ENCODE assay signal across 12 mouse cellular contexts in genomic region chr9:103443824-103444185, GRCm38 (mm10). TPM values are rescaled to one million over a fixed set of nuclear protein-coding genes. Genes with fewer than 3 reads are reported as not detected.
DNase-seq lines count a peak whose midpoint lies in the region; ATAC-seq lines count a peak whose summit lies in the region.
"Had no signal": no experiment of that assay in that cellular context is flagged by ENCODE, and none has a peak within 500 bp of the region (broad histone marks: within the 10 kb centered on the region; RNA-seq: fewer than 3 reads in every experiment).

No protein-coding gene starts in this region.

- no peaks in the 10 kb centered on the region for H3K27me3 ChIP-seq in heart, embryonic 16.5 days (ENCODE audit: control insufficient read depth, insufficient read depth, low read length)
- H3K27me3 ChIP-seq in neural tube, embryonic 12.5 days (replicated peaks): no peaks in the 10 kb centered on the region
- H3K27me3 ChIP-seq in hindbrain, embryonic 14.5 days (ENCODE audit: control insufficient read depth, insufficient read depth, low read length): no peaks in the 10 kb centered on the region
- no peaks in the 10 kb centered on the region for H3K27me3 ChIP-seq in neural tube, embryonic 13.5 days
- H3K27me3 ChIP-seq: liver, embryonic 13.5 days; stomach, embryonic 15.5 days had no signal

- no peaks in the 10 kb centered on the region for H3K36me3 ChIP-seq in heart, embryonic 16.5 days (ENCODE audit: control insufficient read depth, insufficient read depth)
- no peaks in the 10 kb centered on the region for H3K36me3 ChIP-seq in neural tube, embryonic 12.5 days
- no peaks in the 10 kb centered on the region for H3K36me3 ChIP-seq in hindbrain, embryonic 14.5 days (replicated peaks; ENCODE audit: control insufficient read depth, insufficient read depth)
- H3K36me3 ChIP-seq in neural tube, embryonic 13.5 days: no peaks in the 10 kb centered on the region
- H3K36me3 ChIP-seq: liver, embryonic 13.5 days; stomach, embryonic 15.5 days had no signal

- DNase-seq in heart, postnatal 36 days: no peak
- no peak for DNase-seq in neural tube, embryonic 10.5 days (ENCODE audit: extremely low spot score, low spot score)
- peak; percentile 51 for DNase-seq in hindbrain, embryonic 14.5 days (ENCODE audit: low spot score)
- DNase-seq in cerebellum, adult 18-20 months: no peak
- no peak for DNase-seq in cerebellum, adult 9-11 months
- DNase-seq: liver, embryonic 13.5 days had no signal

- peak overlapping the region; percentile 39 for H3K9ac ChIP-seq in heart, embryonic 16.5 days (ENCODE audit: low read length)
- H3K9ac ChIP-seq in neural tube, embryonic 12.5 days: no peak overlapping the region
- H3K9ac ChIP-seq in hindbrain, embryonic 14.5 days: no peak overlapping the region
- H3K9ac ChIP-seq in neural tube, embryonic 13.5 days: no peak overlapping the region
- H3K9ac ChIP-seq: liver, embryonic 13.5 days; stomach, embryonic 15.5 days had no signal

- no peak for ATAC-seq in heart, embryonic 16.5 days (replicated peaks; ENCODE audit: extremely low read depth, insufficient read depth, low FRiP score)
- ATAC-seq in neural tube, embryonic 12.5 days (ENCODE audit: low FRiP score, low read depth): no peak
- no peak for ATAC-seq in hindbrain, embryonic 14.5 days (ENCODE audit: low FRiP score)
- ATAC-seq in neural tube, embryonic 13.5 days (ENCODE audit: low read depth): peak; percentile 65; the same call in 1 of the 2 replicates
- ATAC-seq: CD4-positive, CD25-positive, alpha-beta regulatory T cell, adult 4 months had no signal

- peaks cover 35% of the 10 kb centered on the region for H3K4me1 ChIP-seq in heart, embryonic 16.5 days (ENCODE audit: control insufficient read depth, insufficient read depth, low read length)
- peaks cover 13% of the 10 kb centered on the region; the same call in 1 of the 2 replicates for H3K4me1 ChIP-seq in neural tube, embryonic 12.5 days
- peaks cover 19% of the 10 kb centered on the region for H3K4me1 ChIP-seq in hindbrain, embryonic 14.5 days (replicated peaks; ENCODE audit: control insufficient read depth, insufficient read depth, low read length)
- peaks cover 20% of the 10 kb centered on the region for H3K4me1 ChIP-seq in neural tube, embryonic 13.5 days (replicated peaks)
- H3K4me1 ChIP-seq: liver, embryonic 13.5 days; stomach, embryonic 15.5 days had no signal

- H3K4me2 ChIP-seq in heart, embryonic 16.5 days (ENCODE audit: low read depth, low read length): peak overlapping the region; percentile 31; the same call in 1 of the 2 replicates
- peak overlapping the region; percentile 36 for H3K4me2 ChIP-seq in neural tube, embryonic 12.5 days (replicated peaks)
- H3K4me2 ChIP-seq in hindbrain, embryonic 14.5 days (replicated peaks): 0 out of 2 replicates have a peak overlapping the region, but pooled peaks have one; percentile 8
- H3K4me2 ChIP-seq in neural tube, embryonic 13.5 days: 0 out of 2 replicates have a peak overlapping the region, but pooled peaks have one; percentile 25
- H3K4me2 ChIP-seq: liver, embryonic 13.5 days; stomach, embryonic 15.5 days had no signal

- WGBS in heart, embryonic 16.5 days: 56% methylated on average over 7 of the region's 7 CpGs
- WGBS in neural tube, embryonic 12.5 days: 46% methylated on average over 7 of the region's 7 CpGs
- WGBS in hindbrain, embryonic 14.5 days: 25% methylated on average over 7 of the region's 7 CpGs
- 32% methylated on average over 7 of the region's 7 CpGs for WGBS in neural tube, embryonic 13.5 days

- H3K27ac ChIP-seq in heart, embryonic 16.5 days (ENCODE audit: low read length): peak overlapping the region; percentile 70
- H3K27ac ChIP-seq in neural tube, embryonic 12.5 days: 0 out of 2 replicates have a peak overlapping the region, but pooled peaks have one; percentile 20
- H3K27ac ChIP-seq in hindbrain, embryonic 14.5 days: peak overlapping the region; percentile 63
- peak overlapping the region; percentile 78 for H3K27ac ChIP-seq in neural tube, embryonic 13.5 days (replicated peaks)
- H3K27ac ChIP-seq: liver, embryonic 13.5 days; stomach, embryonic 15.5 days had no signal

- peaks cover 8% of the 10 kb centered on the region for H3K9me3 ChIP-seq in heart, embryonic 16.5 days (replicated peaks; ENCODE audit: control insufficient read depth, low read length)
- H3K9me3 ChIP-seq in neural tube, embryonic 12.5 days: no peaks in the 10 kb centered on the region
- H3K9me3 ChIP-seq in hindbrain, embryonic 14.5 days (ENCODE audit: control insufficient read depth, low read length): no peaks in the 10 kb centered on the region
- H3K9me3 ChIP-seq in neural tube, embryonic 13.5 days: 0 out of 2 replicates have a peak, but pooled peaks cover 3% of the 10 kb centered on the region
- H3K9me3 ChIP-seq: liver, embryonic 13.5 days; stomach, embryonic 15.5 days had no signal

- no peak overlapping the region for H3K4me3 ChIP-seq in heart, embryonic 16.5 days (ENCODE audit: low read length)
- H3K4me3 ChIP-seq in neural tube, embryonic 12.5 days: no peak overlapping the region
- H3K4me3 ChIP-seq in hindbrain, embryonic 14.5 days (replicated peaks; ENCODE audit: low read length): no peak overlapping the region
- no peak overlapping the region for H3K4me3 ChIP-seq in neural tube, embryonic 13.5 days
- H3K4me3 ChIP-seq: liver, embryonic 13.5 days; stomach, embryonic 15.5 days had no signal

- intact Hi-C loops in heart, postnatal 36 days (cut with DNase I): no loop called here

RNA-seq across cellular contexts. Expression of gene Bfsp2, which starts 36.4 kb away (rescaled TPM):
- polyA plus RNA-seq in heart, embryonic 16.5 days (2015; fragmentation: Nextera tagmentation; extraction: Ambion mirVana): 0.76 and 1.1 TPM in 2 replicates
- total RNA-seq in heart, postnatal 36 days (2021): under 1 TPM; 0.28 to 0.60 TPM
- polyA plus RNA-seq in neural tube, embryonic 12.5 days (2016; fragmentation: Nextera tagmentation; extraction: Ambion mirVana): 0.62 and 0.83 TPM in 2 replicates
- 3.5 and 4.1 TPM in 2 replicates for polyA plus RNA-seq in hindbrain, embryonic 14.5 days (2014; fragmentation: Nextera tagmentation; extraction: Ambion mirVana)
- 1.2 and 1.5 TPM in 2 replicates for polyA plus RNA-seq in neural tube, embryonic 13.5 days (2015; fragmentation: Nextera tagmentation; extraction: Ambion mirVana)
- total RNA-seq: adrenal gland, postnatal 4 days had no signal

Comparison
In these comparisons a context has a peak if more than half of its experiments do, and no peak if none do; other contexts are left out.
1. H3K27ac ChIP-seq: peak in every context shown above with its lines; median percentile 78 in neural tube, embryonic 13.5 days; 70 in heart, embryonic 16.5 days; 63 in hindbrain, embryonic 14.5 days; 20 in neural tube, embryonic 12.5 days.